Mouse (Mus musculus) limb, embryonic 13.5 days (tissue): ENCODE data around the gene Pacrg. TPM values are rescaled to one million over a fixed set of nuclear protein-coding genes. Genes with fewer than 3 reads are reported as not detected.

ENCODE experiments used
- ATAC-seq: fragments of 200-750 bp; cut with Nextera tagmentation; 2 replicates; pipeline ENCODE4 v1.8.0; 2017; ENCODE audit warnings: low read depth, moderate number of reproducible peaks, moderate TSS enrichment; ENCODE audit not compliant: low FRiP score
- H3K27ac ChIP-seq: fragments of 300-500 bp; sonication (generic); 2 replicates; pipeline ENCODE4 v1.5.1; 2015; ENCODE audit warnings: inconsistent platforms, mild to moderate bottlenecking, moderate library complexity
- H3K27me3 ChIP-seq: fragments of 300-500 bp; sonication (generic); 2 replicates; pipeline ENCODE4 v1.6.1; 2015; ENCODE audit warnings: mild to moderate bottlenecking, inconsistent platforms
- H3K36me3 ChIP-seq: fragments of 300-500 bp; sonication (generic); 2 replicates; pipeline ENCODE4 v1.6.1; 2015; ENCODE audit warnings: inconsistent platforms, mild to moderate bottlenecking, moderate library complexity
- H3K4me1 ChIP-seq: fragments of 300-500 bp; sonication (generic); 2 replicates; pipeline ENCODE4 v1.6.1; 2015; ENCODE audit warnings: inconsistent platforms
- H3K4me2 ChIP-seq: fragments of 300-500 bp; sonication (generic); replicated peaks from 2 replicates; pipeline ENCODE4 v1.6.1; 2015; ENCODE audit warnings: inconsistent platforms, mild to moderate bottlenecking, moderate library complexity
- H3K4me3 ChIP-seq: fragments of 300-500 bp; sonication (generic); 2 replicates; pipeline ENCODE4 v1.5.1; 2015; ENCODE audit warnings: moderate library complexity, mild to moderate bottlenecking, inconsistent platforms
- H3K9ac ChIP-seq: fragments of 300-500 bp; sonication (generic); 2 replicates; pipeline ENCODE4 v1.6.1; 2015; ENCODE audit warnings: mild to moderate bottlenecking, inconsistent platforms
- H3K9me3 ChIP-seq: fragments of 300-500 bp; sonication (generic); 2 replicates; pipeline ENCODE4 v1.6.1; 2016; ENCODE audit warnings: inconsistent platforms
- WGBS: fragments of 180-500 bp; shearing (Covaris S2); methylation state at CpG from one replicate; pipeline ENCODE4 v1.1.7; 2015; 5-methylcytosine and 5-hydroxymethylcytosine counted together
- polyA plus RNA-seq: library from polyadenylated mRNA; unstranded; fragments of >200 nt; fragmentation: Nextera tagmentation; extraction: Ambion mirVana; gene quantifications from 2 replicates; pipeline ENCODE4 v1.2.1, GENCODE M21; 2015

Pacrg gene
- 1.4 TPM in 2 replicates for polyA plus RNA-seq

- no peaks in the 10 kb centered on the region for H3K9me3 ChIP-seq
- peak within 1 kb of the TSS; percentile 63 for H3K27ac ChIP-seq
- under 1% methylated on average over 45 of the region's 58 CpGs for WGBS
- peaks cover 12% of the 10 kb centered on the region; the same call in 1 of the 2 replicates for H3K4me1 ChIP-seq
- peak; percentile 97 for ATAC-seq
- H3K27me3 ChIP-seq: no peaks in the 10 kb centered on the region
- H3K4me3 ChIP-seq: peak within 1 kb of the TSS; percentile 64
- peak within 1 kb of the TSS; percentile 80 for H3K4me2 ChIP-seq
- H3K36me3 ChIP-seq: no peaks in the 10 kb centered on the region
- peak within 1 kb of the TSS; percentile 78 for H3K9ac ChIP-seq
Measured at GRCm38 (mm10) chr17:10840148-10840707, at the start of gene Pacrg, which contains the start of gene Prkn. Gene Pacrg, minus strand, starts transcription at chr17:10840311. Gene Prkn, plus strand, starts transcription at chr17:10840384.

- 46% methylated on average over 4 of the region's 4 CpGs for WGBS
- ATAC-seq: no peak
- no peaks in the 10 kb centered on the region for H3K27me3 ChIP-seq
Measured at GRCm38 (mm10) chr17:10887924-10888323, 47.8 kb upstream of the Pacrg start.

GRCm38 (mm10) chr17:10882260-10882659 lies 42.1 kb upstream of the Pacrg start:
- Histone ChIP-seq H3K27ac (no peak overlapping the region), H3K9ac (no peak overlapping the region), H3K27me3 (no peaks in the 10 kb centered on the region), H3K9me3 (no peaks in the 10 kb centered on the region), H3K4me3 (no peak overlapping the region), H3K36me3 (no peaks in the 10 kb centered on the region), H3K4me1 (no peaks in the 10 kb centered on the region), H3K4me2 (no peak overlapping the region)
- 88% methylated on average over 1 of the region's 1 CpGs for WGBS
- no peak for ATAC-seq

More at GRCm38 (mm10) chr17:10887924-10888323, 47.8 kb upstream of the Pacrg start:
- H3K4me3 ChIP-seq: no peak overlapping the region
- H3K27ac ChIP-seq: no peak overlapping the region
- H3K36me3 ChIP-seq: no peaks in the 10 kb centered on the region
- no peak overlapping the region for H3K4me2 ChIP-seq
- H3K4me1 ChIP-seq: peaks cover 4% of the 10 kb centered on the region; the same call in 1 of the 2 replicates
- H3K9ac ChIP-seq: no peak overlapping the region
- H3K9me3 ChIP-seq: no peaks in the 10 kb centered on the region

- Histone ChIP-seq H3K27ac (no peak overlapping the region), H3K4me2 (no peak overlapping the region), H3K4me1 (no peaks in the 10 kb centered on the region), H3K9me3 (no peaks in the 10 kb centered on the region), H3K36me3 (no peaks in the 10 kb centered on the region), H3K27me3 (no peaks in the 10 kb centered on the region), H3K9ac (no peak overlapping the region), H3K4me3 (no peak overlapping the region)
- 85% methylated on average over 5 of the region's 5 CpGs for WGBS
- ATAC-seq: no peak
Measured at GRCm38 (mm10) chr17:10878986-10879385, 38.9 kb upstream of the Pacrg start.

GRCm38 (mm10) chr17:10874208-10875187 lies 34.4 kb upstream of the Pacrg start:
- no peak overlapping the region for H3K9ac ChIP-seq
- WGBS: 88% methylated on average over 7 of the region's 7 CpGs
- no peaks in the 10 kb centered on the region for H3K27me3 ChIP-seq
- H3K27ac ChIP-seq: no peak overlapping the region
- no peaks in the 10 kb centered on the region for H3K4me1 ChIP-seq
- no peak overlapping the region for H3K4me3 ChIP-seq
- H3K9me3 ChIP-seq: no peaks in the 10 kb centered on the region
- no peak overlapping the region for H3K4me2 ChIP-seq
- no peak for ATAC-seq
- H3K36me3 ChIP-seq: no peaks in the 10 kb centered on the region

GRCm38 (mm10) chr17:10854207-10854606 lies 14.1 kb upstream of the Pacrg start:
- Histone ChIP-seq H3K27me3 (no peaks in the 10 kb centered on the region), H3K9me3 (no peaks in the 10 kb centered on the region)
- ATAC-seq: no peak

GRCm38 (mm10) chr17:10840731-10841201 lies 655 bp upstream of the Pacrg start:
- H3K27ac ChIP-seq: no peak overlapping the region
- WGBS: 3% methylated on average over 20 of the region's 20 CpGs
- H3K27me3 ChIP-seq: no peaks in the 10 kb centered on the region
- no peaks in the 10 kb centered on the region for H3K9me3 ChIP-seq
- H3K9ac ChIP-seq: peak overlapping the region; percentile 78
- peaks cover 6% of the 10 kb centered on the region; the same call in 1 of the 2 replicates for H3K4me1 ChIP-seq
- ATAC-seq: peak; percentile 25; the same call in 1 of the 2 replicates
- H3K36me3 ChIP-seq: no peaks in the 10 kb centered on the region
- H3K4me2 ChIP-seq: peak overlapping the region; percentile 80
- H3K4me3 ChIP-seq: peak overlapping the region; percentile 64

More at GRCm38 (mm10) chr17:10854207-10854606, 14.1 kb upstream of the Pacrg start:
- no peak overlapping the region for H3K4me2 ChIP-seq
- 88% methylated on average over 3 of the region's 3 CpGs for WGBS
- H3K4me1 ChIP-seq: no peaks in the 10 kb centered on the region
- no peak overlapping the region for H3K27ac ChIP-seq
- no peak overlapping the region for H3K4me3 ChIP-seq
- no peaks in the 10 kb centered on the region for H3K36me3 ChIP-seq
- no peak overlapping the region for H3K9ac ChIP-seq

GRCm38 (mm10) chr17:10818971-10819370 lies 21.1 kb downstream of the Pacrg start:
- H3K9ac ChIP-seq: no peak overlapping the region
- no peak overlapping the region for H3K27ac ChIP-seq
- H3K9me3 ChIP-seq: no peaks in the 10 kb centered on the region
- no peak for ATAC-seq
- 82% methylated on average over 4 of the region's 4 CpGs for WGBS
- H3K4me1 ChIP-seq: no peaks in the 10 kb centered on the region
- no peaks in the 10 kb centered on the region for H3K27me3 ChIP-seq
- no peaks in the 10 kb centered on the region for H3K36me3 ChIP-seq
- H3K4me3 ChIP-seq: no peak overlapping the region
- H3K4me2 ChIP-seq: no peak overlapping the region

GRCm38 (mm10) chr17:10808571-10808970 lies 31.5 kb downstream of the Pacrg start:
- no peak for ATAC-seq
- H3K36me3 ChIP-seq: no peaks in the 10 kb centered on the region
- 71% methylated on average over 2 of the region's 2 CpGs for WGBS
- no peak overlapping the region for H3K27ac ChIP-seq
- H3K4me3 ChIP-seq: no peak overlapping the region
- H3K4me2 ChIP-seq: no peak overlapping the region
- H3K9me3 ChIP-seq: no peaks in the 10 kb centered on the region
- H3K27me3 ChIP-seq: no peaks in the 10 kb centered on the region
- no peak overlapping the region for H3K9ac ChIP-seq
- H3K4me1 ChIP-seq: no peaks in the 10 kb centered on the region

GRCm38 (mm10) chr17:10807261-10807998 lies 32.7 kb downstream of the Pacrg start:
- Histone ChIP-seq H3K4me1 (no peaks in the 10 kb centered on the region), H3K27ac (no peak overlapping the region), H3K4me2 (no peak overlapping the region), H3K9ac (no peak overlapping the region), H3K36me3 (no peaks in the 10 kb centered on the region), H3K4me3 (no peak overlapping the region), H3K27me3 (no peaks in the 10 kb centered on the region), H3K9me3 (no peaks in the 10 kb centered on the region)
- no peak for ATAC-seq
- 82% methylated on average over 13 of the region's 13 CpGs for WGBS

GRCm38 (mm10) chr17:10806692-10807091 lies 33.4 kb downstream of the Pacrg start:
- no peaks in the 10 kb centered on the region for H3K4me1 ChIP-seq
- no peak for ATAC-seq
- no peak overlapping the region for H3K27ac ChIP-seq
- no peak overlapping the region for H3K9ac ChIP-seq
- H3K27me3 ChIP-seq: no peaks in the 10 kb centered on the region
- no peak overlapping the region for H3K4me2 ChIP-seq
- H3K36me3 ChIP-seq: no peaks in the 10 kb centered on the region
- no peaks in the 10 kb centered on the region for H3K9me3 ChIP-seq
- 72% methylated on average over 4 of the region's 4 CpGs for WGBS
- no peak overlapping the region for H3K4me3 ChIP-seq
